Mouse (Mus musculus): ENCODE data around the gene Plbd2. TPM values are rescaled to one million over a fixed set of nuclear protein-coding genes. Genes with fewer than 3 reads are reported as not detected.
A peak's percentile ranks its signal among the peaks of the same experiment; 100 is the strongest.

Plbd2 gene
- polyA plus RNA-seq, 1 experiment: 22.8 TPM

GRCm38 (mm10) chr5:120472770-120473169 is 30.7 kb downstream of the Plbd2 start, which contains the start of gene Sdsl:
Sdsl (minus strand) TSS chr5:120472810.
- no peaks in the 10 kb centered on the region for H3K4me1 ChIP-seq (ENCODE audit: control insufficient read depth, insufficient read depth, insufficient read length, low read length)
- no peak within 1 kb of the TSS for H3K27ac ChIP-seq (replicated peaks; ENCODE audit: low read depth, low read length)
- no peak within 1 kb of the TSS for H3K4me3 ChIP-seq (ENCODE audit: insufficient read depth, low read depth, low read length)

GRCm38 (mm10) chr5:120471538-120471937 is 31.9 kb downstream of the Plbd2 start:
- no peak overlapping the region for H3K4me3 ChIP-seq (ENCODE audit: insufficient read depth, low read depth, low read length)
- H3K4me1 ChIP-seq (ENCODE audit: control insufficient read depth, insufficient read depth, insufficient read length, low read length): no peaks in the 10 kb centered on the region
- H3K27ac ChIP-seq (replicated peaks; ENCODE audit: low read depth, low read length): no peak overlapping the region

- Histone ChIP-seq H3K4me1 (ENCODE audit: control insufficient read depth, insufficient read depth, insufficient read length, low read length) (no peaks in the 10 kb centered on the region), H3K4me3 (ENCODE audit: insufficient read depth, low read depth, low read length) (no peak overlapping the region), H3K27ac (replicated peaks; ENCODE audit: low read depth, low read length) (no peak overlapping the region)
Measured at GRCm38 (mm10) chr5:120468830-120469229, 34.6 kb downstream of the Plbd2 start.

GRCm38 (mm10) chr5:120468336-120468735 is 35.1 kb downstream of the Plbd2 start:
- Histone ChIP-seq H3K4me1 (ENCODE audit: control insufficient read depth, insufficient read depth, insufficient read length, low read length) (no peaks in the 10 kb centered on the region), H3K27ac (replicated peaks; ENCODE audit: low read depth, low read length) (no peak overlapping the region)

GRCm38 (mm10) chr5:120467026-120467425 is 36.4 kb downstream of the Plbd2 start:
- no peak overlapping the region for H3K27ac ChIP-seq (replicated peaks; ENCODE audit: low read depth, low read length)
- H3K4me1 ChIP-seq (ENCODE audit: control insufficient read depth, insufficient read depth, insufficient read length, low read length): no peaks in the 10 kb centered on the region
- peak overlapping the region; percentile 57 for H3K4me3 ChIP-seq (ENCODE audit: insufficient read depth, low read depth, low read length)

More at GRCm38 (mm10) chr5:120468336-120468735, 35.1 kb downstream of the Plbd2 start:
- H3K4me3 ChIP-seq (ENCODE audit: insufficient read depth, low read depth, low read length): no peak overlapping the region

- no peak overlapping the region for H3K4me3 ChIP-seq (ENCODE audit: insufficient read depth, low read depth, low read length)
- no peak overlapping the region for H3K27ac ChIP-seq (replicated peaks; ENCODE audit: low read depth, low read length)
- H3K4me1 ChIP-seq (ENCODE audit: control insufficient read depth, insufficient read depth, insufficient read length, low read length): no peaks in the 10 kb centered on the region
Measured at GRCm38 (mm10) chr5:120465860-120466259, 37.6 kb downstream of the Plbd2 start.

GRCm38 (mm10) chr5:120465062-120465461 is 38.4 kb downstream of the Plbd2 start:
- Histone ChIP-seq H3K4me3 (ENCODE audit: insufficient read depth, low read depth, low read length) (no peak overlapping the region), H3K27ac (replicated peaks; ENCODE audit: low read depth, low read length) (no peak overlapping the region), H3K4me1 (ENCODE audit: control insufficient read depth, insufficient read depth, insufficient read length, low read length) (no peaks in the 10 kb centered on the region)

GRCm38 (mm10) chr5:120464321-120464720 is 39.1 kb downstream of the Plbd2 start:
- Histone ChIP-seq H3K4me3 (ENCODE audit: insufficient read depth, low read depth, low read length) (no peak overlapping the region), H3K27ac (replicated peaks; ENCODE audit: low read depth, low read length) (no peak overlapping the region), H3K4me1 (ENCODE audit: control insufficient read depth, insufficient read depth, insufficient read length, low read length) (no peaks in the 10 kb centered on the region)

- Histone ChIP-seq H3K4me3 (ENCODE audit: insufficient read depth, low read depth, low read length) (no peak overlapping the region), H3K27ac (replicated peaks; ENCODE audit: low read depth, low read length) (no peak overlapping the region), H3K4me1 (ENCODE audit: control insufficient read depth, insufficient read depth, insufficient read length, low read length) (no peaks in the 10 kb centered on the region)
Measured at GRCm38 (mm10) chr5:120461902-120462301, 41.5 kb downstream of the Plbd2 start.

GRCm38 (mm10) chr5:120459133-120459532 is 44.3 kb downstream of the Plbd2 start:
- no peak overlapping the region for H3K27ac ChIP-seq (replicated peaks; ENCODE audit: low read depth, low read length)
- H3K4me3 ChIP-seq (ENCODE audit: insufficient read depth, low read depth, low read length): no peak overlapping the region
- H3K4me1 ChIP-seq (ENCODE audit: control insufficient read depth, insufficient read depth, insufficient read length, low read length): no peaks in the 10 kb centered on the region

GRCm38 (mm10) chr5:120457628-120458027 is 45.8 kb downstream of the Plbd2 start:
- H3K27ac ChIP-seq (replicated peaks; ENCODE audit: low read depth, low read length): no peak overlapping the region
- H3K4me1 ChIP-seq (ENCODE audit: control insufficient read depth, insufficient read depth, insufficient read length, low read length): no peaks in the 10 kb centered on the region
- H3K4me3 ChIP-seq (ENCODE audit: insufficient read depth, low read depth, low read length): no peak overlapping the region

GRCm38 (mm10) chr5:120456841-120457554 is 46.4 kb downstream of the Plbd2 start:
- Histone ChIP-seq H3K27ac (replicated peaks; ENCODE audit: low read depth, low read length) (no peak overlapping the region), H3K4me1 (ENCODE audit: control insufficient read depth, insufficient read depth, insufficient read length, low read length) (no peaks in the 10 kb centered on the region), H3K4me3 (ENCODE audit: insufficient read depth, low read depth, low read length) (no peak overlapping the region)

GRCm38 (mm10) chr5:120456253-120456652 is 47.2 kb downstream of the Plbd2 start:
- no peaks in the 10 kb centered on the region for H3K4me1 ChIP-seq (ENCODE audit: control insufficient read depth, insufficient read depth, insufficient read length, low read length)
- H3K27ac ChIP-seq (replicated peaks; ENCODE audit: low read depth, low read length): no peak overlapping the region
- no peak overlapping the region for H3K4me3 ChIP-seq (ENCODE audit: insufficient read depth, low read depth, low read length)

GRCm38 (mm10) chr5:120454756-120455337 is 48.6 kb downstream of the Plbd2 start:
- H3K4me3 ChIP-seq (ENCODE audit: insufficient read depth, low read depth, low read length): no peak overlapping the region
- no peak overlapping the region for H3K27ac ChIP-seq (replicated peaks; ENCODE audit: low read depth, low read length)
- H3K4me1 ChIP-seq (ENCODE audit: control insufficient read depth, insufficient read depth, insufficient read length, low read length): no peaks in the 10 kb centered on the region

GRCm38 (mm10) chr5:120447305-120447704 is 56.1 kb downstream of the Plbd2 start:
- Histone ChIP-seq H3K4me3 (ENCODE audit: insufficient read depth, low read depth, low read length) (no peak overlapping the region), H3K27ac (replicated peaks; ENCODE audit: low read depth, low read length) (no peak overlapping the region), H3K4me1 (ENCODE audit: control insufficient read depth, insufficient read depth, insufficient read length, low read length) (no peaks in the 10 kb centered on the region)

- no peak overlapping the region for H3K27ac ChIP-seq (replicated peaks; ENCODE audit: low read depth, low read length)
- no peak overlapping the region; the same call in 1 of the 2 replicates for H3K4me3 ChIP-seq (ENCODE audit: insufficient read depth, low read depth, low read length)
- no peaks in the 10 kb centered on the region for H3K4me1 ChIP-seq (ENCODE audit: control insufficient read depth, insufficient read depth, insufficient read length, low read length)
Measured at GRCm38 (mm10) chr5:120440733-120441132, 62.7 kb downstream of the Plbd2 start.
